Comparison of ENCODE assay signal across 10 mouse cellular contexts in genomic region chr11:76322939-76323338, GRCm38 (mm10).
DNase-seq lines count a peak whose midpoint lies in the region; ATAC-seq and TF ChIP-seq lines count a peak whose summit lies in the region.
"Had no signal": no experiment of that assay in that cellular context is flagged by ENCODE, and none has a peak within 500 bp of the region (broad histone marks: within the 10 kb centered on the region; RNA-seq: fewer than 3 reads in every experiment).

No protein-coding gene starts in this region.

- peak; percentile 45 to 62 for DNase-seq in heart, adult 18-20 months
- DNase-seq in heart, postnatal 25 days (ENCODE audit: low spot score) = no peak
- DNase-seq in ES-E14 (ENCODE audit: low read depth, low spot score) = no peak
- peak; percentile 60 for DNase-seq in cerebellum, adult 9-11 months
- DNase-seq in limb, embryonic 10.5 days (ENCODE audit: low spot score) = no peak
- DNase-seq in gastrocnemius, postnatal 36 days = no peak
- no peak for DNase-seq in embryo, embryonic 11 days
- DNase-seq: right cerebral cortex, postnatal 14 days had no signal

- H3K4me1 ChIP-seq in ES-E14 (ENCODE audit: control insufficient read depth in 2 of 2, insufficient read depth in 2 of 2, low read length in 2 of 2, poor library complexity in 1 of 2) = peaks cover 9 to 59% of the 10 kb centered on the region in 2 experiments
- H3K4me1 ChIP-seq in limb, embryonic 10.5 days = peaks cover 87% of the 10 kb centered on the region

- intact Hi-C loops in heart, postnatal 25 days (cut with DNase I) = loop anchor here (5.0 kb wide), 2 partner anchors 36 to 61 kb away; no protein-coding TSS in a partner anchor
- intact Hi-C loops in gastrocnemius, postnatal 36 days (cut with DNase I) = no loop called here

- H3K36me3 ChIP-seq in ES-E14 (ENCODE audit: control insufficient read depth, insufficient read depth, low read length, poor library complexity, severe bottlenecking) = no peaks in the 10 kb centered on the region
- peaks cover 15% of the 10 kb centered on the region for H3K36me3 ChIP-seq in limb, embryonic 10.5 days

- in situ Hi-C loops in ES-E14 (cut with MboI; ENCODE audit: low sequenced_read_pairs in 2 of 2, unreplicated experiment in 2 of 2) = no loop called here

- H3K27ac ChIP-seq in ES-E14 (ENCODE audit: insufficient read depth, low read depth, low read length, poor library complexity, severe bottlenecking) = peak overlapping the region; percentile 24; the same call in 1 of the 2 replicates
- H3K27ac ChIP-seq in limb, embryonic 10.5 days = peak overlapping the region; percentile 88
- H3K27ac ChIP-seq: hindbrain, postnatal 0 days had no signal

- H3K9ac ChIP-seq in ES-E14 (ENCODE audit: insufficient read depth, low read depth, low read length, poor library complexity, severe bottlenecking) = no peak overlapping the region

- H3K27me3 ChIP-seq in limb, embryonic 10.5 days (ENCODE audit: low read depth, poor library complexity, severe bottlenecking) = no peaks in the 10 kb centered on the region

- WGBS in limb, embryonic 10.5 days = 76% methylated on average over 5 of the region's 5 CpGs

- H3K4me3 ChIP-seq in ES-E14 (ENCODE audit: insufficient read depth in 1 of 2, low read depth in 1 of 2, low read length in 2 of 2, poor library complexity in 1 of 2, severe bottlenecking in 1 of 2) = no peak overlapping the region
- H3K4me3 ChIP-seq in limb, embryonic 10.5 days = no peak overlapping the region

- ATAC-seq in erythroblast, adult 5-6 weeks (replicated peaks; ENCODE audit: low FRiP score, poor library complexity, severe bottlenecking) = no peak
- ATAC-seq: hindbrain, postnatal 0 days had no signal

- no peaks in the 10 kb centered on the region for H3K9me3 ChIP-seq in ES-E14 (ENCODE audit: control insufficient read depth, insufficient read depth, low read depth, low read length)
- no peaks in the 10 kb centered on the region for H3K9me3 ChIP-seq in limb, embryonic 10.5 days (replicated peaks)

TF ChIP-seq in ES-E14, 5 proteins besides CTCF, POLR2A, EP300 and RAD21:
- TF ChIP-seq MAFK (IDR thresholded peaks at IDR 0.05; ENCODE audit: insufficient read depth, low read depth, low read length) = no peak
- TF ChIP-seq HCFC1 (IDR thresholded peaks at IDR 0.05; ENCODE audit: borderline replicate concordance, insufficient read depth, low read length) = no peak
- TF ChIP-seq CHD2 (IDR thresholded peaks at IDR 0.05; ENCODE audit: low read depth, low read length) = no peak
- TF ChIP-seq ZC3H11A (IDR thresholded peaks at IDR 0.05; ENCODE audit: borderline replicate concordance, low read depth, low read length) = no peak
- TF ChIP-seq ZNF384 (IDR thresholded peaks at IDR 0.05; ENCODE audit: low read depth, low read length) = no peak

Comparison
In these comparisons a context has a peak if more than half of its experiments do, and no peak if none do; other contexts are left out.
1. DNase-seq: peak in heart, adult 18-20 months (2 of 2) and cerebellum, adult 9-11 months (single experiment); none in heart, postnatal 25 days (single experiment), ES-E14 (single experiment), limb, embryonic 10.5 days (single experiment), gastrocnemius, postnatal 36 days (0 of 2) and embryo, embryonic 11 days (single experiment).